Mouse (Mus musculus): ENCODE measurements around the gene Kansl1. TPM values are rescaled to one million over a fixed set of nuclear protein-coding genes. Genes with fewer than 3 reads are reported as not detected.
A peak's percentile ranks its signal among the peaks of the same experiment; 100 is the strongest.
"Not testable (repeated sequence)": the region's sequence is repeated elsewhere in the genome, so short reads cannot be mapped to it uniquely, and the experiment has no call there.

The Kansl1 gene
- polyA plus RNA-seq, 1 experiment from 2014 or later = 25.5 TPM

GRCm38 (mm10) chr11:104452709-104453108, 16.0 kb downstream of the Kansl1 start:
- Histone ChIP-seq H3K4me3 (replicated peaks) (no peak overlapping the region), H3K36me3 (no peaks in the 10 kb centered on the region), H3K9me3 (replicated peaks) (no peaks in the 10 kb centered on the region), H3K27me3 (no peaks in the 10 kb centered on the region), H3K9ac (no peak overlapping the region), H3K4me2 (replicated peaks) (no peak overlapping the region), H3K4me1 (no peaks in the 10 kb centered on the region), H3K27ac (replicated peaks) (no peak overlapping the region)
- WGBS = 93% methylated on average over 1 of the region's 1 CpGs
- ATAC-seq (ENCODE audit: insufficient number of reproducible peaks, low FRiP score, low TSS enrichment, low read depth) = no peak

- H3K4me1 ChIP-seq = no peaks in the 10 kb centered on the region
- H3K4me3 ChIP-seq (replicated peaks) = no peak overlapping the region
- no peak overlapping the region for H3K9ac ChIP-seq
- H3K27ac ChIP-seq (replicated peaks) = no peak overlapping the region
- WGBS = 92% methylated on average over 1 of the region's 1 CpGs
- no peaks in the 10 kb centered on the region for H3K9me3 ChIP-seq (replicated peaks)
- ATAC-seq (ENCODE audit: insufficient number of reproducible peaks, low FRiP score, low TSS enrichment, low read depth) = no peak
- no peak overlapping the region for H3K4me2 ChIP-seq (replicated peaks)
- H3K36me3 ChIP-seq = no peaks in the 10 kb centered on the region
- H3K27me3 ChIP-seq = no peaks in the 10 kb centered on the region
Measured at GRCm38 (mm10) chr11:104451239-104451638, 17.4 kb downstream of the Kansl1 start.

DNA sequence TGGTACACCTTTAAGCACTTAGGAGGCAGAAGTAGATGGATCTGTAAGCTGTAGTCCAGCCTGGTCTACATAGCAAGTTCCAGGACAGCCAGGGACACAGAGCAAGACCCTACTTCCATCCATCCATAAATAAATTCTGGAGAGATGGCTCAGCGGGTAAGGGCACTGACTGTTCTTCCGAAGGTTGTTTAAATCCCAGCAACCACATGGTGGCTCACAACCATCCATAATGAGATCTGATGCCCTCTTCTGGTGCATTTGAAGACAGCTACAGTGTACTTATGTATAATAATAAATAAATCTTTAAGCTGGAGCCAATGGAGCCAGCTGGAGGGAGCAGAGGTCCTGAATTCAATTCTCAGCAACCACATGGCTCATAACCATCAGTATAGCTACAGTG, 20.2 kb downstream of the Kansl1 start:
- not testable (repeated sequence) for ATAC-seq (ENCODE audit: insufficient number of reproducible peaks, low FRiP score, low TSS enrichment, low read depth)
- 49% methylated on average over 2 of the region's 2 CpGs for WGBS

DNA sequence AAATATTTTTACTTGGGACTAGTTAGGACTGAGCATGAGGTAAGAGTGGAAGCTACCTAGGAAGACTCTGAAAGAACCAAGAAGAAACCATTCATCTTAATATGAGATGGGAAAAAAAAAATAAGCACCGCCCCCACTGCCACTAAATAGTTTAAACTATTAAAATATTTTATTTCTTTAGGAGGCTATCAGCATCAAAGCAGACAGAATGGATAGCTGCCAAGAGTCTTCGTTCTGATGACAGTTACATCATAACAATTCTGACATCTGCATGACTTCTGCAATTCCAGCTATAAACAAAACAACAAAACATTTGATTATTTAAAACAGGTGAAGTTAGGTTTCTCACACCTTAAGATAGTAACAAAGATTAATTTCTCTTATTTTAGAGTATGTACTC, 23.1 kb downstream of the Kansl1 start:
- 62% methylated on average over 2 of the region's 2 CpGs for WGBS
- 0 out of 2 replicates have a peak, but pooled peaks cover 3% of the 10 kb centered on the region for H3K4me1 ChIP-seq
- no peaks in the 10 kb centered on the region for H3K9me3 ChIP-seq (replicated peaks)
- H3K27ac ChIP-seq (replicated peaks) = no peak overlapping the region
- ATAC-seq (ENCODE audit: insufficient number of reproducible peaks, low FRiP score, low TSS enrichment, low read depth) = no peak
- no peaks in the 10 kb centered on the region for H3K27me3 ChIP-seq
- no peak overlapping the region for H3K9ac ChIP-seq
- H3K4me2 ChIP-seq (replicated peaks) = no peak overlapping the region
- no peak overlapping the region for H3K4me3 ChIP-seq (replicated peaks)
- no peaks in the 10 kb centered on the region for H3K36me3 ChIP-seq

More for the DNA sequence above, 20.2 kb downstream of the Kansl1 start:
- H3K27ac ChIP-seq (replicated peaks); H3K4me1 ChIP-seq; H3K9ac ChIP-seq; H3K27me3 ChIP-seq; H3K36me3 ChIP-seq; H3K4me2 ChIP-seq (replicated peaks); H3K4me3 ChIP-seq (replicated peaks); H3K9me3 ChIP-seq (replicated peaks): not testable (repeated sequence)

DNA sequence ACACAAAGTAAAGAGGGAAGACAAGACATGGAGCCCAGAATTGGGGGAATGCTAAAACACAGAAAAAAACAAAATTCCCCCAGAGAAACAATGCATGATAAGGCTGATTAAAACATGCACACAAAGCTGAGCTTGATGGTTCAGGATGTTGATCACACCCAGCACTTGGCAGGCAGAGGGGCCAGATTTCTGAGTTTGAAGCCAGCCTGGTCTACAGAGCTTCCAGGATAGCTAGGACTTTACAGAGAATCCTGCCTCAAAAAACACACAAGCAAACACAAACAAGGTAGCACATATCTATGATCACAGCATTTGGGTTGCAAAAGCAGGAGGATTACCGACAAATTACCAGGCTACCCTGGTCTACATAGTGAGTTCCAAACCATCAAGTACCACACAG, 23.6 kb downstream of the Kansl1 start:
- Histone ChIP-seq H3K36me3 (no peaks in the 10 kb centered on the region), H3K9me3 (replicated peaks) (no peaks in the 10 kb centered on the region), H3K4me2 (replicated peaks) (no peak overlapping the region), H3K9ac (no peak overlapping the region), H3K4me1 (0 out of 2 replicates have a peak, but pooled peaks cover 3% of the 10 kb centered on the region), H3K27me3 (no peaks in the 10 kb centered on the region), H3K4me3 (replicated peaks) (no peak overlapping the region), H3K27ac (replicated peaks) (no peak overlapping the region)
- 89% methylated on average over 1 of the region's 1 CpGs for WGBS
- ATAC-seq (ENCODE audit: insufficient number of reproducible peaks, low FRiP score, low TSS enrichment, low read depth) = no peak

DNA sequence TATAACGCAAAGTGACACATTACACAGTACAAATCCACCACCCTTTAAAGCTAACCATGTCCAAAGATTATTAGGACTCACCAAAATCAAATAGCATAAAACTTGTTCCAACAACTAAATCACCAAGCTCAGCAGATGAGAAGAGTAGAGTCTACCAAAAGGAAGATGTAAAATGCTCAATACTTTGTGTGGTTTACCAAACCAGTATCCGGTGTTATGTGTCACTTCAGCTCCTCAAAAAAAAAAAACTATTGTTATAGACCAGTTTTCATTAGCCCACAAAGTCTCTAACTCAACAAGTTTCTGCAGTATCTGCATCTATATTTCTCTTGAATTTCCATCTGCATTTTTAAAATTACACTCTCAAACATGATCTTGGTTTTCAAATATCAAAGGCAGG, 25.3 kb downstream of the Kansl1 start:
- Histone ChIP-seq H3K4me2 (replicated peaks) (peak overlapping the region; percentile 65), H3K9me3 (replicated peaks) (no peaks in the 10 kb centered on the region), H3K36me3 (no peaks in the 10 kb centered on the region), H3K27ac (replicated peaks) (peak overlapping the region; percentile 100; the same call in 1 of the 2 replicates), H3K4me1 (0 out of 2 replicates have a peak, but pooled peaks cover 3% of the 10 kb centered on the region), H3K27me3 (no peaks in the 10 kb centered on the region), H3K9ac (no peak overlapping the region), H3K4me3 (replicated peaks) (peak overlapping the region; percentile 91)
- no peak for ATAC-seq (ENCODE audit: insufficient number of reproducible peaks, low FRiP score, low TSS enrichment, low read depth)
- 41% methylated on average over 2 of the region's 2 CpGs for WGBS

DNA sequence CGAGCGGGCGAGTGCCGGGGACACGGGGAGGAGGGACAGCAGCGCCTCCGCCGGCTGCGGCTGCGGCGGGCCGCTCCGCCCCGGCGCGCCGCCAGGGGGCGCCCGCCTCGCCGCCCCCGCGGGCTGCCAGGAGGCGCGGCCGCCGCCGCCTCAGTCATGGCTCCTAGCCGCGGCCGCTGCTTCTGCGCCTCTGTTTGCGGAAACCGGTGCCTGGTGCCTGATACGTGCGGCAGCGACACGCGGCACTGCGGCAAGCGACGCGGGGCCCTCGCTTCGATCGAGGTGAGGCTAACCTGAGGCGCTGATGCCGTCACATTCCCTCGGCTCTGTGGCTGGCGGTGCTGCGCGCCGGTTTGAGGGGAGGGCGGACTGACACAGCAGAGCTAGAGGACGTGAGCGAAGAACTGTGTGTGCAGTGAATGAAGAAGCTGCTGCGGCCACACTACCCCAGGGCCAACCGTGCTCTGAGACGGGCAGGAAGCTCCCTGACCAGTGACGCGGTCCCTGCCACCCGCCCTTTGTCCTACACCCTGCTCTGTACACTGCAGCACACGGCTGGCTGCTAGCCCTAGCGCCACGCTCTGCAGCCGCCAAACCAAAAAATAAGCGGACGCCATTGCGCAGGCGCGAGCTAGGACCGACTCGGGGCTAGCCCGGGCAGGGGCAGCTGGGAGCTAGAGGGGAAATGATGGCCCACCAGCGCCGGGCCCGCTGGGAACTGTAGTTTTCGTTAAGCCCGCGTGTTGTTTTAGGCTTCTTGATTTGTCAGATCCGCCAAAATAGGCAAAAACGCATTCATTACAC, 26.1 kb downstream of the Kansl1 start:
- peak overlapping the region; percentile 78 for H3K9ac ChIP-seq
- under 1% methylated on average over 76 of the region's 82 CpGs for WGBS
- no peaks in the 10 kb centered on the region for H3K36me3 ChIP-seq
- peak overlapping the region; percentile 100 for H3K27ac ChIP-seq (replicated peaks)
- H3K4me2 ChIP-seq (replicated peaks) = peak overlapping the region; percentile 65
- ATAC-seq (ENCODE audit: insufficient number of reproducible peaks, low FRiP score, low TSS enrichment, low read depth) = peak; percentile 93
- no peaks in the 10 kb centered on the region for H3K9me3 ChIP-seq (replicated peaks)
- no peaks in the 10 kb centered on the region for H3K27me3 ChIP-seq
- H3K4me1 ChIP-seq = 0 out of 2 replicates have a peak, but pooled peaks cover 3% of the 10 kb centered on the region
- H3K4me3 ChIP-seq (replicated peaks) = peak overlapping the region; percentile 91

- Histone ChIP-seq H3K9me3 (replicated peaks) (no peaks in the 10 kb centered on the region), H3K9ac (peak overlapping the region; percentile 86), H3K36me3 (no peaks in the 10 kb centered on the region), H3K4me3 (replicated peaks) (peak overlapping the region; percentile 91), H3K27me3 (no peaks in the 10 kb centered on the region), H3K4me1 (0 out of 2 replicates have a peak, but pooled peaks cover 3% of the 10 kb centered on the region), H3K4me2 (replicated peaks) (peak overlapping the region; percentile 65), H3K27ac (replicated peaks) (peak overlapping the region; percentile 100)
- ATAC-seq (ENCODE audit: insufficient number of reproducible peaks, low FRiP score, low TSS enrichment, low read depth) = peak; percentile 74
- WGBS = under 1% methylated on average over 62 of the region's 92 CpGs
Measured at GRCm38 (mm10) chr11:104441475-104442332, 27.0 kb downstream of the Kansl1 start.

DNA sequence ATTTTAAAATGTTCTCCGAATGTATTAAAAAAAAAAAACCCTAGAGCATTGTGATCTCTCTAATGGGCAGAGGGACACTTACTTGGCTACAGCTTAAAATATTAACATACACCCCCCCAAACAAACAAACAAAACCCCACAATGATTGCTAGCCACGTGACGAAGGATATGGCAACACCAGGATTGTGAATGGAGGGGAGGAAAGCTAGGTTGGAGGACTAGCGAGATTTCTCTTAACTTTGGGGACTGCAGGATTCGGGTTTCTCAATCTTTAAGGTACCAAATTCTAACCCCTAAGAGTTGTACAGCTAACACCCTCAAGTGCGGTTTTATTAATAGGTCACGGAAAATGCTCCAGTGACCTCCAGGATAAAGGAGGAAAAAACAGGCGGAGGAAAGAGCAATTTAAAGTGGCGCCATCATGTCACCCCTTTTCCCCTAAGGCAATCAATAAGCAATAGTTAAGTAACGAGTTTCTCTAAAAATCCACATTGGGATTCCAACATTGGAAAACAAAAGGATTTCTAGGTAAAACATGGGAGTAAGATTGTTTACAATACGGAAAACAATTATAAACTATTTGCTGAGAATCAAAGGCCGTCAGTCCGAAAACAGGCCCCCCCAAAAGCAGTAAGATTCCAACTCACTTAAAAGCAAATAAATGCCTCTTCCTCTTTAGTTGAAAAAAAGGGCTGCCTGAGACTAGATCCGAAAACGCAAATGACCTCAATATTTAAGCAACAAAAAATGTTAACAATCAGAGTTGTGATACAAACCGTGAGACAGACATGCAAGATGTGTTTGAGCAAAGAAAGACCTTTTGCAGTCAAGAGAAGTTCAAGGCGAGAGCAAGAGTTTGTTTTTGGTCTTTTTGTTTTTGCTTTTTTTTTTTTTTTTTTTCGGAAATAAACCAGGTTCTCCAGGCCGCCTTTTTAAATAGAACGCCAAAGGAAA, 27.9 kb downstream of the Kansl1 start:
- Histone ChIP-seq H3K36me3 (no peaks in the 10 kb centered on the region), H3K9ac (peak overlapping the region; percentile 86), H3K27me3 (no peaks in the 10 kb centered on the region), H3K4me3 (replicated peaks) (peak overlapping the region; percentile 91), H3K9me3 (replicated peaks) (no peaks in the 10 kb centered on the region), H3K4me1 (0 out of 2 replicates have a peak, but pooled peaks cover 3% of the 10 kb centered on the region), H3K4me2 (replicated peaks) (peak overlapping the region; percentile 65), H3K27ac (replicated peaks) (peak overlapping the region; percentile 100)
- ATAC-seq (ENCODE audit: insufficient number of reproducible peaks, low FRiP score, low TSS enrichment, low read depth) = no peak
- WGBS = under 1% methylated on average over 20 of the region's 20 CpGs

- no peak overlapping the region for H3K4me3 ChIP-seq (replicated peaks)
- no peak overlapping the region for H3K27ac ChIP-seq (replicated peaks)
- WGBS = 35% methylated on average over 2 of the region's 2 CpGs
- no peak overlapping the region for H3K9ac ChIP-seq
- H3K36me3 ChIP-seq = no peaks in the 10 kb centered on the region
- no peaks in the 10 kb centered on the region for H3K9me3 ChIP-seq (replicated peaks)
- H3K4me2 ChIP-seq (replicated peaks) = no peak overlapping the region
- 0 out of 2 replicates have a peak, but pooled peaks cover 3% of the 10 kb centered on the region for H3K4me1 ChIP-seq
- H3K27me3 ChIP-seq = no peaks in the 10 kb centered on the region
- ATAC-seq (ENCODE audit: insufficient number of reproducible peaks, low FRiP score, low TSS enrichment, low read depth) = no peak
Measured at GRCm38 (mm10) chr11:104439703-104440102, 29.0 kb downstream of the Kansl1 start.

Measured in embryonic facial prominence, embryonic 15.5 days (tissue).